Mouse (Mus musculus) embryo, embryonic 11 days (tissue): Measurements from ENCODE around the gene Cfap206.

Experiments used
- DNase-seq: peaks from one replicate; pipeline ENCODE4 v3.0.0-alpha.2; 2015

Gene Cfap206

DNA sequence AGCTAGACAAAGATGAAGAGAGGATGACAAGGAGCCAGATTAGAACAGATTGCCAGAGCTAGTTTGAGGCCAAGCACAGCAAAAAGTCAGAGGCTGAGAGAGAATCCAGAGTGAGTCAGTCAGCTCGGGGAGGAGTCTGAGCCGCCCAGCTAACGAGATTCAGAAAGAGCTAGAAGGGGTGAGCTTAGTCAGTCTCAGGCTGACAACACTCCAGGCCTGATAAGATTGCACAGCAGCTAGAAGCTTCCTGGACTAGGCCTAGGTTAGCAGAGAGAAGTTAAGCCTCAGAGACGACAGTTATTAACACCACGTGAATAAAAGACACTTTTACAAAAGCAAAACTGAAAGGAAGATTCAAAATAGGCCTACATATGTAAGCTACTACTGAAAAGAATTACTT is 62.1 kb downstream of the Cfap206 start:
- DNase-seq = no peak

GRCm38 (mm10) chr4:34661927-34662326 is 68.1 kb downstream of the Cfap206 start:
- DNase-seq = no peak

DNA sequence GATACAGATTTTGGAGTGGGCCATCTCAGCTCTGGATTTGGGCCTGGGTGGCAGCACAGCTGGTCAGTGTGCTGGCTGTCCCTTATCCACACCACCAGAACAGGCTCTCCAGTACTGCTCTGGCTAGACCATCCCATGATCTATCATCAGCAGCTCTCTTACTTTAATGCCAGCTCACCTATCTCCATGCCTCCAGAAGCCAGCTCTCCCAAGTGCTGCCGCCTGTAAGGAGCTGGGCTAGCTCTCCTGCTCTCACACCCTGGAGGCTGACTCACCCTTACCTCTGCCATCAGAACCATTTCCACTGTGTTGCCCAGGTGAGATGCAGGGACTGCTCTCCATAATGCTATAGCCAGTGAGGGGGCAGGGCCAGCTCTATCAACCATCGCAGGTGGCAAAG is 68.5 kb downstream of the Cfap206 start:
- no peak for DNase-seq

DNA sequence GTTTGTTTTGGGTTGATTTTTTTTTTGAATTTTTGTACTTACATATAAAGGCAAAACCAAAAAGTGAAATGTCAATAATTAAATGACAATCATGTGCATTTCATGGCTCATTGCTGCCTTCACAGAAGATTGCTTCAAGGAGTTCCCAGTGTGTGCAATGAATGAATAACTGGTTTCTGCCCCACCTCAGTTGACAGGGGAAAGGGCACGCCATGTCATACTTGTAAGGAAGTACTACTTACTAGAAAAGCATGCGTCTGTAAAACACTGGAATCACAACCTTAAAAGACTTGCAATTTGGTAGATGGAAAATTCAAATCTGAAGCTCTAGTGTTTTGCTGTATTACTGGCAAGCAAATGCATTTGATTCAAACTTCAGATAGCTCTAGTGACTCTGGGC is 71.0 kb downstream of the Cfap206 start:
- no peak for DNase-seq

- DNase-seq = no peak
Observed at GRCm38 (mm10) chr4:34656101-34656500, 73.9 kb downstream of the Cfap206 start.

GRCm38 (mm10) chr4:34653179-34653578 is 76.8 kb downstream of the Cfap206 start:
- DNase-seq = no peak

- DNase-seq = no peak
Observed at GRCm38 (mm10) chr4:34644779-34645178, 85.2 kb downstream of the Cfap206 start.

GRCm38 (mm10) chr4:34640731-34641130 is 89.3 kb downstream of the Cfap206 start:
- DNase-seq = no peak

DNA sequence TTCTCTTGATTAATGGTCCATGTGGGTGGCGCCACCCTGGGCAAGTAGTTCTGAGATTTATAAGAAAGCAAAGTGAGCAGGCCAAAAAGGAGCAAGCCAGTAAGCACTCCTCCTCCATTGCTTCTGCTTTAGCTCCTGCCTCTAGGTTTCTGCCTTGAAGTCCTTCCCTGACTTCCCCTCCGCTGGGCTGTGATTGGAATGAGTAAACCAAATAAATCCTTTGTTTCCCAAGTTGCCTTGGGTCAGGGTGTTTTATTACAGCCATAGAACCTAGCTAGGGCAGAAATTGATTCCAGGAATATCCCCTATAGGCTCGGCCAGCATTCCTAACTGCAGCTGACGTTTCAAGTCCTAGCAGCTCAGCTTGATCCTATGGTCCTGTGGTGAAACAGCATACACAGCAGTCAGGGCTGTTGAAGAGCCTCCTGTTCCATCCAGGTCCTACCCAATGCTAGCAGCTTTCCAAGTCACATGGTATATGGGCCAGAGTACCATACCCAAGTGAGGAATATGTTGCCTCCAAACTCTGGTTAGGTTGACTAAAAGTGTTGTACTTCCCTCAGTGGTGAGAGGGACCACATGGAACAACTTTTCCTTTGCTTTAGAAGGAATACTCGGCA is 90.2 kb downstream of the Cfap206 start:
- DNase-seq = peak; percentile 7
